Mouse (Mus musculus): ENCODE data around the gene Ndufaf8. TPM values are rescaled to one million over a fixed set of nuclear protein-coding genes. Genes with fewer than 3 reads are reported as not detected.
A peak's percentile ranks its signal among the peaks of the same experiment; 100 is the strongest.

Ndufaf8 gene
- total RNA-seq, 2 experiments from 2014 or later, result 0.96 to 1.4 TPM

DNA sequence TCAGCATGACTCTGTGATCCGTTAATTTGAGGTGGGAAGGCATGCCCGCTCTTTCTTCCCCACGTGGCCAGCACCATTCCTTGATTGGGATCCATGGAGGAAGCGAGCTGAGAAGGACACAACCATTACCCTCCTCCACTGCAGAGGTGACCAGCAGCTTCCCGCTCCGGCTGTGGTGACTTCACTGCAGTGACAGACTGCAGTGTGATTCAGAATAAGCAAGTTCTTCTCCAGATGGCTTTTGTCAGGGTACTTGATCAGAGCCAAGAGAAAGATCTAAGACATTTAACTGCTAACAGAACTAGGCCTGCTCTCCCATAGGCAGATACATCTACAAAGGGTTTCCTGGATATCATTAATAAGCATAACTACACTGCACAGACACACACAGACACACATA, 18.4 kb upstream of the Ndufaf8 start:
- no peak for ATAC-seq (replicated peaks; ENCODE audit: low FRiP score, poor library complexity, severe bottlenecking)

GRCm38 (mm10) chr11:120085891-120086627, 12.7 kb upstream of the Ndufaf8 start:
- no peak for ATAC-seq (replicated peaks; ENCODE audit: low FRiP score, poor library complexity, severe bottlenecking)

- ATAC-seq (replicated peaks; ENCODE audit: low FRiP score, poor library complexity, severe bottlenecking), result peak; percentile 97
These were observed 12.0 kb upstream of the Ndufaf8 start, which contains the start of gene Cep131 for GRCm38 (mm10) chr11:120086702-120087152. Gene Cep131, minus strand, starts transcription at chr11:120086827.

DNA sequence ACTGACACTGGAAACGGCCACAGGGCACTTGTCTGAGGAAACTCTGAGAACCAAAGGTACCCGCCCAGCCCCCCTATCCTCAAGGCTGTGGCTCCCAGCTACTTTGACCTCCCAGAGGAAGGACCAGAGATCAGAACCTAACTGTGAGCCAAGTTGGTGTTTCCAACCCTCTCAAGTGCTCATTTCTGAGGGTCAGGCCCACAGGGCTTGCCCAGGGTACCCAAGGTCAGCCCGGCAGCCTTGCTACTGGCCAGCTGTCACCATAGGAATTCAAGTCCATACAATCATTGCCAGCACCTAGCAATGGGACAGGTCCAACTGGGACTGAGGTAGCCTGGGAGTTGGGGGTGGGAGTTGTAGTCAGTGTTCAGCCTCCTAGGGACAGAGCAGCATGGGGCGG, 8.1 kb upstream of the Ndufaf8 start:
- no peak for ATAC-seq (replicated peaks; ENCODE audit: low FRiP score, poor library complexity, severe bottlenecking)

- no peak for ATAC-seq (replicated peaks; ENCODE audit: low FRiP score, poor library complexity, severe bottlenecking)
These were observed 5.7 kb upstream of the Ndufaf8 start for GRCm38 (mm10) chr11:120092817-120093591.

GRCm38 (mm10) chr11:120101036-120101435, 2.3 kb downstream of the Ndufaf8 start:
- 0 out of 2 replicates have a peak, but pooled peaks have one; percentile 32 for ATAC-seq (replicated peaks; ENCODE audit: low FRiP score, poor library complexity, severe bottlenecking)

DNA sequence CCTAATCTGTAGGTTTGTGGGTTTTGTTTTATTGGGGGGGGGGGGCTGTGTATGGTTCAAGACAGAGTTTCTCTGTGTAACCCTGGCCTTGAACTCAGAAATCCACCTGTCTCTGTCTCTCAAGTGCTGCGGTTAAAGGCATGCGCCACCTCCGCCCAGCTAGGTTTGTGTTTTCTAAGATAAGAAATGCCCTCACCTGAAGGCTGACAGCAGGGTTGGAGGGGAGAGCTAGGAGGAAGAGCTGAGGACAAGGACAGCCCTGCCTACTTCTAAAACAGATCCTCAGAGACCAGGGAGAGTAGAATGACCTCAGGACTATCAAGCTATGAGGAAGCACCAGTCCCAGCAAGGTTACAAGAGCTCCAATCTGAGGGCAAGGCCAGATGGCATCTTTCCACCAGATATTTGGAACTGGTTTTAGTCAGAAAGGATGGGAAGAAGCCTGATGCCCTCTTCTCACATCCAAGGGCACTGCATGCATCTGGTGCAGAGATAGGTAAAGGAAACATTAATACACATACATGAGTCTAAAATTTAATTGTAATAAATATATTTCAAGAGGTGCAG, 4.8 kb downstream of the Ndufaf8 start:
- ATAC-seq (replicated peaks; ENCODE audit: low FRiP score, poor library complexity, severe bottlenecking), result no peak

GRCm38 (mm10) chr11:120107026-120107425, 8.3 kb downstream of the Ndufaf8 start:
- ATAC-seq (replicated peaks; ENCODE audit: low FRiP score, poor library complexity, severe bottlenecking), result no peak

DNA sequence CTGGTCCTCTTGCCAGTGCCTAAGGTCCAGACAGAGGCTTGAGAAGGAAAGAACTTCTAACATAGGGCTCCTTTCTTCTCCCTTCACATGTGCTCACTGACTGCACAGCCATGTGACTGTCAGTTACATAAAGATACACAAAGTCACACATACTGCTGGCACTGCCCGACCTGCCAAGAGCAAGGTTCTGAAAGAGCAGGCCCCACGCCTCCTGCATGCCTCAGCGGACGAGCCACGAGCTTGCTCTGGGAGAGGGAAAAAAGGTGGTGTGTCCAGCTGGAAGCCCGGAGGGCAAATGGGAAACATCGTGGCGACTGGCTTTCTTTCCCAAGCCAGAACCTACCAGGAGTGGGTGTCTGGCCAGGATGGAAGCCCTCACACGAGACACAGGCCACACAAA, 9.1 kb downstream of the Ndufaf8 start:
- no peak for ATAC-seq (replicated peaks; ENCODE audit: low FRiP score, poor library complexity, severe bottlenecking)

DNA sequence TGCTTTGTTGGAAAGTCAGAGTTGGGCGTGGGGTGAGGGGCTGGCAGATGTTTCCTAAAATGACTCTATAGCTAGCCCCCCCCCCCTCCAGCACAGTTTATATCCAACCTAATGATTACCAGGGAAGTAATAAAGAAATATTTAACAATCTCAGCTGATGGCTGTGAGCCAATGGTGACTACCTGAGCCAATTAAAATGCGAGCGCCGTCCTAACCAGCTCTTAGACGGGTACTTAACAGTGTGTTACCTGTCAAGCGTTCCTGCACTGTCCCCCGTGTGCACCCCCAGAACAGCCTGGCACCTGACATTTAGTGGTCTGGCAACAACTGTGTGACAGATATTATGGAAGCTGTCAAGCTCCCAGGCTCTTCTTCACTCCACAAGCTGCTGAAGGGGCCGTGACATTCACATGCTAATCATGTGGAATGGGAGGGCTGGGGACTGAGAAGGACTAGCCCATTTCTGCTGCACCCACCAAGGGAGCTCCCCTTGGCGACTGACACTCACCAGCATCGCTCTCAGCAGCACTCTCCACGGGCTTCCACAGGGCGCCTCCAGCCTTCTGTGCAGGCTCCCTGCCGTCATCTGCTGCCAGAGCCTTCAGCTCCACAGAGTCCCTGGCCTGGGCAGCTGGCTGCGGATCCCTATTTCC, 11.0 kb downstream of the Ndufaf8 start:
- ATAC-seq (replicated peaks; ENCODE audit: low FRiP score, poor library complexity, severe bottlenecking), result no peak

DNA sequence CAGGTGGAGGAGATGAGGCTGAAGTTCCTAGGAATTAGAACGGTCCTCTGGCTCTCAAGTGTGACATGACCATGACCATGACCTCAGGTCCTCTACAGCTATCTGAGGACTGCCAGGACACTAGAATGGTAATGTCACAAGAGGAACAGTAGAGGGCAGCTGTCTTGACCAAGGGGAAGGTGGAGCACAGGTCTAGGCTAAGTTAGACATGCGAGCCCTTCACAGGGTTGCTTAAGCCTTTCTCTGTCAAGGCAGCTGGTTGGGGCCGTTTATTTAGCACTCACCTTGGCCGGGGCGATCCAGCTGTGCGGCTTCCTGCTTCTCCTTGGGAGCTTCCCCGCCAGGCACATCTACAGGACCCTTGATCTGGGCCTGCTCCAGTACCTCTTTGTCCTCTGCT, 11.8 kb downstream of the Ndufaf8 start:
- no peak for ATAC-seq (replicated peaks; ENCODE audit: low FRiP score, poor library complexity, severe bottlenecking)

GRCm38 (mm10) chr11:120111033-120111432, 12.3 kb downstream of the Ndufaf8 start:
- ATAC-seq (replicated peaks; ENCODE audit: low FRiP score, poor library complexity, severe bottlenecking), result no peak; the same call in 1 of the 2 replicates

DNA sequence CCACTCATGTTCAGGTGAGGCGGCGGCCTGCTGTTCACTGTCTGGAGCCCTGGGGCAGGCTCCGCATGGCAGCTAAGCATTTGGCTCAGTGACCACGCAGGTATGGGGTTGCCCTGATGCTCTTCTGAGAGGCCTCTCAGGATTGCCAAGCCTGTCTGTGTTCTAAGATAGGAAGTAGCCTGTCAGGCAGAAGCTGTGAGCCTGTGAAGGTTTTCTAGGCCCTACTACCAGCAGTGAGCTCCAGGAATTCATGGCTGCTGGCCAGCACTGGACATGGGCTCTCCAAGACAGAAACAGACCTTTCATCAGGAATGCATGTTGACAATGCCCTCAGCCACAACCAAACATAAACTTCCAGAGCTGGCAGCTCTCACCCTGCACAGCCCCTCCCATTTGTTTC, 13.4 kb downstream of the Ndufaf8 start:
- ATAC-seq (replicated peaks; ENCODE audit: low FRiP score, poor library complexity, severe bottlenecking), result no peak

DNA sequence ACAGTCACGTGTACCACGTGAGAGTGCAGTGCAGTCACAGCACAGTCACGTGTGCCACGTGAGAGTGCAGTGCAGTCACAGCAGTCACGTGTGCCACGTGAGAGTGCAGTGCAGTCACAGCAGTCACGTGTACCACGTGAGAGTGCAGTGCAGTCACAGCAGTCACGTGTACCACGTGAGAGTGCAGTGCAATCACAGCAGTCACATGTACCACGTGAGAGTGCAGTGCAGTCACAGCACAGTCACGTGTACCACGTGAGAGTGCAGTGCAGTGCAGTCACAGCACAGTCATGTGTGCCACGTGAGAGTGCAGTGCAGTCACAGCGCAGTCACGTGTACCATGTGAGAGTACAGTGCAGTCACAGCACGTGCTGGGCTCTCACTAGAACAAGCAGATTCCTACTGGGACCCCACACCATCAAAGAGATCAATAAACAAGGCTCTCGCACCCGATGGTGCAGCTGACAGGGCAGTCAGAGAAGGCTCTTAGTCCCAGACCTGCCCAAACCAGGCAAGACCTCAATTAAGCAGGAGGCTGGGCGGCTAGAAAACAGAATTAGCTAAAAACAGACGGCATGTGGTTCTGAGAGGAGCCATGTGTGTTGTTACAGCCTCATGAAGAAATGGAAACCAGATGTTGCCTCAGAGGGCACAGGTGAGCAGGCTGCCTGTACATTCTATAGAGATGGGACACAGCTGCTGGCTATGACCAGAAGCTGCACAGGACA, 15.9 kb downstream of the Ndufaf8 start:
- no peak for ATAC-seq (replicated peaks; ENCODE audit: low FRiP score, poor library complexity, severe bottlenecking)

DNA sequence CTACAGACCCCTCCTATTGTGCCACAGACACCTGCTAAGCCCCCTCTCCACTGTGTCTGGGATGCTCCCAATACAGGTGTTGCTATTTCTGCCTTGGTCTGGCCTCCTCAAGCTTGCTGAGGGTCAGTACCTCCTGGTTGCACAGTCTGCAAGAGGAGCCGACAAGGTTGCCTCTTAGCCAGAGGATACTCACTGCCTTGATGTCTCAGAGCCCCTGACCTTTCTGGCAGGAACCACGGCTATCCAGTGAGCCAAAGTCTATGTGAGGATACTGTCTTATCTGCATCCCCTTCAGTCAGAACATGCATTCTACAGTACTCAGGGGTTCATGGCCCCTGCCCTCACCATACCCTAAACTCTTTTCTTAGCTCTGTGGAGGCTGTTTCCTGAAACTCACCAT, 18.9 kb downstream of the Ndufaf8 start:
- no peak for ATAC-seq (replicated peaks; ENCODE audit: low FRiP score, poor library complexity, severe bottlenecking)

DNA sequence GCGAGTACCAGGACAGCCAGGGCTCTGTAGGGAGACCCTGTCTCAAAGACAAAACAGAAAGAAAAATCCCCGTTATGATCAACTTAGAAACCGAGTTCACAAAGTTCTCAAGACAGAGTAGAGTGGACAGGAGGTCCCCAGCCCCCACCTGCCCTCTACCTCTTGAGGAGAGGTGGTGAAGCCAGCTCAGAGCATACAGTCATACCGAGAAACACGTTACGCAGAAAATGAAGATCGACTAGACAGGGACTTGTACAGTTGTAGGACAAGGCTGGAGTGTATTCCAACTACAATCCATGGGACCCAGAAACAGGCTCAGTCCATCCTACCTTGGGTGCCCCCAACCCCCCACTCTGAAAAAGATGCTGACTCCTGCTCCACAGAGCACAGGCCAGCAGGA, 20.4 kb downstream of the Ndufaf8 start:
- no peak for ATAC-seq (replicated peaks; ENCODE audit: low FRiP score, poor library complexity, severe bottlenecking)

DNA sequence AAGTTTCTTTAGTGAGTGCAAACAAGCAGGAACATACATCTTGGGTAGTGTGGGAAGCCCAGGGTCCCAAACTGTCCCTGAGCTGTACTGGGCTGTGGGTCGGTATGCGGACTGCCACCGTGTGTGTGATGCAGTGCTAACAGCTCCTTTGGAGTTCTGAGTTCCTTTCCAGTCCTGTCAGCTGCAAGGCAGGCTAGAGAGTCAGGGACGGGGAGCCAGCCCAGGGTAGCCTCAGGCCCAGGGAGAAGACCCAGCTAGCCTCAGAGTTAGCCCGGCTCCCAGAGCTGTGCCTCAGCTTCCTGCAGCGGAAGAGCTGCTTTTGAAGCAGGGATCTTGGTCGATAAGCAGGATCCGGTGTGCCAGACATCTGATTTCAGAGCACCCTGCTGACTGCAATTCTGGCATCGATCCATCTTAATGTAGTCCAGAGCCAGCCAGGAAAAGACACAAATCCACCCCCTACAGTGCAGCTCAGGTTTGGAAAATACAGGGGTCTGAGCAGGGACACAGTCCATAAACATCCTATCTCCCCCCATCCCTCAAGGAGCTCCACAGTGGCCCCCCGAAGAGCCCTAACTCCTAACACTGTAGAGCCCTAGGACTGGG, 21.3 kb downstream of the Ndufaf8 start:
- no peak for ATAC-seq (replicated peaks; ENCODE audit: low FRiP score, poor library complexity, severe bottlenecking)

GRCm38 (mm10) chr11:120120642-120121420, 22.1 kb downstream of the Ndufaf8 start:
- ATAC-seq (replicated peaks; ENCODE audit: low FRiP score, poor library complexity, severe bottlenecking), result no peak

All from erythroblast, adult 5-6 weeks (primary cell).